Mouse (Mus musculus): ENCODE measurements around the gene Ip6k1.

- TF ChIP-seq POLR2A (IDR thresholded peaks at IDR 0.05; ENCODE audit: insufficient read length, low read depth) (no peak), MYOD1 (IDR thresholded peaks at IDR 0.05; ENCODE audit: control insufficient read depth in 1 of 3, insufficient read length in 2 of 3, low read depth in 2 of 3) (no peak), MAX (IDR thresholded peaks at IDR 0.05; ENCODE audit: low read depth) (no peak), POLR2AphosphoS2 (IDR thresholded peaks at IDR 0.05; ENCODE audit: insufficient read length, low read depth) (no peak)
Observed at GRCm38 (mm10) chr9:108048566-108048955, 46.3 kb downstream of the Ip6k1 start.

Data from myocyte (in vitro differentiated cells).